Mouse (Mus musculus) midbrain, embryonic 15.5 days (tissue): Measurements from ENCODE around the gene Bcl3. TPM values are rescaled to one million over a fixed set of nuclear protein-coding genes. Genes with fewer than 3 reads are reported as not detected.
A peak's percentile ranks its signal among the peaks of the same experiment; 100 is the strongest.

Source experiments
- ATAC-seq: fragments of 200-750 bp; cut with Nextera tagmentation; replicated peaks from 2 replicates; pipeline ENCODE4 v1.8.0; 2017; ENCODE audit warnings: moderate TSS enrichment
- H3K27ac ChIP-seq: fragments of 300-500 bp; sonication (generic); 2 replicates; pipeline ENCODE4 v1.5.1; 2015; ENCODE audit warnings: mild to moderate bottlenecking, inconsistent platforms
- H3K27me3 ChIP-seq: fragments of 300-500 bp; sonication (generic); replicated peaks from 2 replicates; pipeline ENCODE4 v1.6.1; 2015; ENCODE audit warnings: inconsistent platforms
- H3K36me3 ChIP-seq: fragments of 300-500 bp; sonication (generic); replicated peaks from 2 replicates; pipeline ENCODE4 v1.6.1; 2015; ENCODE audit warnings: inconsistent platforms
- H3K4me1 ChIP-seq: fragments of 300-500 bp; sonication (generic); 2 replicates; pipeline ENCODE4 v1.6.1; 2015; ENCODE audit warnings: inconsistent platforms
- H3K4me2 ChIP-seq: fragments of 300-500 bp; sonication (generic); 2 replicates; pipeline ENCODE4 v1.6.1; 2015; ENCODE audit warnings: inconsistent platforms, mild to moderate bottlenecking, moderate library complexity
- H3K4me3 ChIP-seq: fragments of 300-500 bp; sonication (generic); 2 replicates; pipeline ENCODE4 v1.5.1; 2015; ENCODE audit warnings: mild to moderate bottlenecking, inconsistent platforms
- H3K9ac ChIP-seq: fragments of 300-500 bp; sonication (generic); 2 replicates; pipeline ENCODE4 v1.6.1; 2015; ENCODE audit warnings: mild to moderate bottlenecking, inconsistent platforms
- H3K9me3 ChIP-seq: fragments of 300-500 bp; sonication (generic); 2 replicates; pipeline ENCODE4 v1.6.1; 2016; ENCODE audit warnings: inconsistent platforms
- WGBS: fragments of 180-500 bp; shearing (Covaris S2); methylation state at CpG from one replicate; pipeline ENCODE4 v1.1.7; 2015; ENCODE audit warnings: mixed read lengths; 5-methylcytosine and 5-hydroxymethylcytosine counted together
- polyA plus RNA-seq: library from polyadenylated mRNA; unstranded; fragments of >200 nt; fragmentation: Nextera tagmentation; extraction: Ambion mirVana; gene quantifications from 2 replicates; pipeline ENCODE4 v1.2.1, GENCODE M21; 2015

Bcl3 gene
- polyA plus RNA-seq, 1 experiment from 2014 or later: 0.89 TPM

GRCm38 (mm10) chr7:19770984-19771391 lies 51.6 kb downstream of the Bcl3 start, which contains the start of gene Bcam:
TSS of gene Bcam (minus strand) at chr7:19771016.
- peak; percentile 59 for ATAC-seq
- Histone ChIP-seq H3K4me3 (peak within 1 kb of the TSS; percentile 35), H3K4me1 (peaks cover 15% of the 10 kb centered on the region), H3K27me3 (peaks cover 41% of the 10 kb centered on the region), H3K9me3 (no peaks in the 10 kb centered on the region), H3K4me2 (peak within 1 kb of the TSS; percentile 79), H3K9ac (peak within 1 kb of the TSS; percentile 40), H3K27ac (no peak within 1 kb of the TSS), H3K36me3 (no peaks in the 10 kb centered on the region)
- WGBS: 6% methylated on average over 9 of the region's 9 CpGs

- peak overlapping the region; percentile 40 for H3K9ac ChIP-seq
- peak; percentile 77 for ATAC-seq
- H3K27me3 ChIP-seq: peaks cover 41% of the 10 kb centered on the region
- peaks cover 15% of the 10 kb centered on the region for H3K4me1 ChIP-seq
- peak overlapping the region; percentile 35 for H3K4me3 ChIP-seq
- H3K27ac ChIP-seq: no peak overlapping the region
- under 1% methylated on average over 28 of the region's 28 CpGs for WGBS
- no peaks in the 10 kb centered on the region for H3K36me3 ChIP-seq
- H3K4me2 ChIP-seq: peak overlapping the region; percentile 79
- H3K9me3 ChIP-seq: no peaks in the 10 kb centered on the region
These were observed 52.2 kb downstream of the Bcl3 start for GRCm38 (mm10) chr7:19770375-19770754.

GRCm38 (mm10) chr7:19769434-19770374 lies 52.9 kb downstream of the Bcl3 start:
- H3K4me2 ChIP-seq: peak overlapping the region; percentile 79
- no peaks in the 10 kb centered on the region for H3K36me3 ChIP-seq
- H3K27me3 ChIP-seq: peaks cover 41% of the 10 kb centered on the region
- H3K9me3 ChIP-seq: no peaks in the 10 kb centered on the region
- no peak overlapping the region for H3K27ac ChIP-seq
- 10% methylated on average over 16 of the region's 16 CpGs for whole genome bisulfite sequencing
- H3K4me1 ChIP-seq: peaks cover 15% of the 10 kb centered on the region
- ATAC-seq: peak; percentile 11
- peak overlapping the region; percentile 35 for H3K4me3 ChIP-seq
- peak overlapping the region; percentile 40 for H3K9ac ChIP-seq

- H3K27ac ChIP-seq: no peak overlapping the region
- H3K36me3 ChIP-seq: no peaks in the 10 kb centered on the region
- H3K9ac ChIP-seq: no peak overlapping the region
- H3K9me3 ChIP-seq: no peaks in the 10 kb centered on the region
- no peak overlapping the region for H3K4me2 ChIP-seq
- 0 out of 2 replicates have a peak, but pooled peaks have one; percentile 24 for ATAC-seq
- no peak overlapping the region for H3K4me3 ChIP-seq
- WGBS: 26% methylated on average over 4 of the region's 4 CpGs
- H3K4me1 ChIP-seq: peaks cover 15% of the 10 kb centered on the region
- H3K27me3 ChIP-seq: peaks cover 41% of the 10 kb centered on the region
These were observed 53.6 kb downstream of the Bcl3 start for GRCm38 (mm10) chr7:19769001-19769400.

- 70% methylated on average over 14 of the region's 14 CpGs for WGBS
- peaks cover 15% of the 10 kb centered on the region for H3K4me1 ChIP-seq
- no peak overlapping the region for H3K4me3 ChIP-seq
- no peak overlapping the region for H3K27ac ChIP-seq
- no peak for ATAC-seq
- H3K9me3 ChIP-seq: no peaks in the 10 kb centered on the region
- no peaks in the 10 kb centered on the region for H3K36me3 ChIP-seq
- peaks cover 41% of the 10 kb centered on the region for H3K27me3 ChIP-seq
- H3K4me2 ChIP-seq: no peak overlapping the region
- H3K9ac ChIP-seq: no peak overlapping the region
These were observed 54.3 kb downstream of the Bcl3 start for GRCm38 (mm10) chr7:19768251-19768650.

- Histone ChIP-seq H3K36me3 (no peaks in the 10 kb centered on the region), H3K4me2 (no peak overlapping the region), H3K4me1 (peaks cover 2% of the 10 kb centered on the region; the same call in 1 of the 2 replicates), H3K27ac (no peak overlapping the region), H3K27me3 (peaks cover 15% of the 10 kb centered on the region), H3K9me3 (no peaks in the 10 kb centered on the region), H3K4me3 (no peak overlapping the region), H3K9ac (no peak overlapping the region)
- WGBS: 91% methylated on average over 9 of the region's 9 CpGs
- no peak for ATAC-seq
These were observed 58.0 kb downstream of the Bcl3 start for GRCm38 (mm10) chr7:19764581-19764980.

GRCm38 (mm10) chr7:19763829-19764477 lies 58.6 kb downstream of the Bcl3 start:
- no peak for ATAC-seq
- Histone ChIP-seq H3K9me3 (no peaks in the 10 kb centered on the region), H3K9ac (no peak overlapping the region), H3K27ac (no peak overlapping the region), H3K4me3 (no peak overlapping the region), H3K4me2 (no peak overlapping the region), H3K4me1 (no peaks in the 10 kb centered on the region), H3K36me3 (no peaks in the 10 kb centered on the region), H3K27me3 (peaks cover 8% of the 10 kb centered on the region)
- WGBS: 86% methylated on average over 13 of the region's 13 CpGs

- Histone ChIP-seq H3K9ac (no peak overlapping the region), H3K36me3 (no peaks in the 10 kb centered on the region), H3K27ac (no peak overlapping the region), H3K4me2 (no peak overlapping the region), H3K9me3 (no peaks in the 10 kb centered on the region), H3K27me3 (no peaks in the 10 kb centered on the region), H3K4me3 (no peak overlapping the region), H3K4me1 (no peaks in the 10 kb centered on the region)
- no peak for ATAC-seq
- WGBS: 90% methylated on average over 11 of the region's 11 CpGs
These were observed 60.3 kb downstream of the Bcl3 start for GRCm38 (mm10) chr7:19762283-19762682.

GRCm38 (mm10) chr7:19760021-19760420 lies 62.5 kb downstream of the Bcl3 start:
- no peaks in the 10 kb centered on the region for H3K36me3 ChIP-seq
- no peak for ATAC-seq
- H3K27ac ChIP-seq: no peak overlapping the region
- no peak overlapping the region for H3K4me3 ChIP-seq
- no peaks in the 10 kb centered on the region for H3K27me3 ChIP-seq
- WGBS: 88% methylated on average over 13 of the region's 13 CpGs
- H3K9ac ChIP-seq: no peak overlapping the region
- H3K4me2 ChIP-seq: no peak overlapping the region
- H3K9me3 ChIP-seq: no peaks in the 10 kb centered on the region
- no peaks in the 10 kb centered on the region for H3K4me1 ChIP-seq

GRCm38 (mm10) chr7:19758623-19759022 lies 63.9 kb downstream of the Bcl3 start:
- H3K4me1 ChIP-seq: no peaks in the 10 kb centered on the region
- H3K4me3 ChIP-seq: no peak overlapping the region
- H3K27ac ChIP-seq: no peak overlapping the region
- no peak for ATAC-seq
- H3K9ac ChIP-seq: no peak overlapping the region
- H3K36me3 ChIP-seq: no peaks in the 10 kb centered on the region
- no peak overlapping the region for H3K4me2 ChIP-seq
- 92% methylated on average over 13 of the region's 13 CpGs for WGBS
- H3K9me3 ChIP-seq: no peaks in the 10 kb centered on the region
- no peaks in the 10 kb centered on the region for H3K27me3 ChIP-seq
